In the genomic region with DNA sequence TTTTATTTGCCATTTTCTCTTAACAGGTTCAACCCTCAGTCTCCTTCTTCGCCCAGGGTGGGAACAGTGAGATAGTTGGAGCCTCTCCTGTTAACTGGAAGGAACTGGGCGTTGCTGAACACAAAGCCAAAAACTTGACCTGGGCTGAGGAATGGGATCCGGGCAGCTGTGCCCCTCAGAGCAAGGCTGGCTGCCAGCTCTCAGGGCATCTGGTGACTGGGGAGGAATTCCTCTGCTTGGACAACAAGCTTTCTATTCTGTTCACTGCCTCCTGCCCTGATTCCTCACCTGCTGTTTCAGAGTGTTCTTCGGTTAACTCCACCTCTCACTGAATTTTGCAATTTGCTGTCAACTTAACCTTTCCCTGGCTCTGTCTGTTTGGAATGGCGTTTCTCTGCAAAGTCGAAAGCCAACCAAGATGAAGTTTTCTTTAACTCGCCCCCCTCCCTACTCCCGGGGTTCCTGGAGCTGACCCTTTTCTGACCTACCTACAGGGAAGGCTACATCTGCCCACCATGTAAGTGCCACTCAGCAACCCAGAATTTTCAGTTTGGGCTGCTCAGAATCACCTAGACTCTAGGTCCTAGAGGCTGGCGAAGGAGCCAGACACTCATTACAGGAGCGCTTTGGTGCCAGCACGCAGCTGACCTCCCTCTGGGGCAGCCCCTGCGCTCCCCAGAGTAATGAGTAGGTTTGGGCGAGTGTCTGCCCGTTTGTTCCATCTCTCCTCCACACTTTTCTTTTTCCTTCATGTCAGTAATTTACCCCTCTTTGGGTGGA, we compare ENCODE assay signal across 13 mouse cellular contexts. TPM values are rescaled to one million over a fixed set of nuclear protein-coding genes. Genes with fewer than 3 reads are reported as not detected.
DNase-seq lines count a peak whose midpoint lies in the region; ATAC-seq and TF ChIP-seq lines count a peak whose summit lies in the region.
"Had no signal": no experiment of that assay in that cellular context is flagged by ENCODE, and none has a peak within 500 bp of the region (broad histone marks: within the 10 kb centered on the region; RNA-seq: fewer than 3 reads in every experiment).

No protein-coding gene starts in this region.

- H3K9ac ChIP-seq in heart, embryonic 14.5 days (ENCODE audit: low read length), result no peak overlapping the region
- no peak overlapping the region for H3K9ac ChIP-seq in embryonic facial prominence, embryonic 13.5 days
- no peak overlapping the region for H3K9ac ChIP-seq in midbrain, postnatal 0 days (replicated peaks; ENCODE audit: low read length, poor library complexity, severe bottlenecking)

- no peak for DNase-seq in heart, postnatal 14 days
- DNase-seq in kidney, postnatal 25 days, result peak; percentile 32 to 70
- no peak for DNase-seq in midbrain, postnatal 0 days (ENCODE audit: low spot score)
- DNase-seq in spleen, postnatal 4 days (ENCODE audit: low spot score in 2 of 2), result no peak
- no peak for DNase-seq in ovary, postnatal 10 days (ENCODE audit: low spot score)
- DNase-seq: layer of hippocampus, adult 9-11 months; thymus, postnatal 25 days had no signal

- TF ChIP-seq CTCF in midbrain, postnatal 0 days (IDR thresholded peaks at IDR 0.05), result no peak

- no peaks in the 10 kb centered on the region for H3K36me3 ChIP-seq in heart, embryonic 14.5 days (ENCODE audit: control insufficient read depth, insufficient read depth, low read length)
- no peaks in the 10 kb centered on the region for H3K36me3 ChIP-seq in embryonic facial prominence, embryonic 13.5 days
- H3K36me3 ChIP-seq in midbrain, postnatal 0 days (ENCODE audit: insufficient read depth, low read length), result no peaks in the 10 kb centered on the region

- peak overlapping the region; percentile 27; the same call in 1 of the 2 replicates for H3K4me2 ChIP-seq in heart, embryonic 14.5 days (ENCODE audit: low read length)
- H3K4me2 ChIP-seq in embryonic facial prominence, embryonic 13.5 days, result peak overlapping the region; percentile 32
- peak overlapping the region; percentile 22 for H3K4me2 ChIP-seq in midbrain, postnatal 0 days (ENCODE audit: low read depth, low read length, poor library complexity, severe bottlenecking)

- intact Hi-C loops in heart, postnatal 14 days (cut with DNase I), result no loop called here

- no peak overlapping the region for H3K27ac ChIP-seq in heart, embryonic 14.5 days (replicated peaks in 1 of 2; ENCODE audit: control insufficient read depth in 1 of 2, insufficient read depth in 1 of 2, low read depth in 2 of 2, low read length in 2 of 2)
- no peak overlapping the region for H3K27ac ChIP-seq in embryonic facial prominence, embryonic 13.5 days
- H3K27ac ChIP-seq in midbrain, postnatal 0 days (ENCODE audit: low read depth, low read length), result no peak overlapping the region

- peaks cover 73% of the 10 kb centered on the region for H3K27me3 ChIP-seq in heart, embryonic 14.5 days (ENCODE audit: control insufficient read depth, insufficient read depth, low read length)
- peaks cover 64% of the 10 kb centered on the region for H3K27me3 ChIP-seq in embryonic facial prominence, embryonic 13.5 days
- peaks cover 58% of the 10 kb centered on the region for H3K27me3 ChIP-seq in midbrain, postnatal 0 days (ENCODE audit: insufficient read depth, low read length)

- H3K4me1 ChIP-seq in heart, embryonic 14.5 days (ENCODE audit: control insufficient read depth in 2 of 2, insufficient read depth in 2 of 2, low read length in 2 of 2), result peaks cover 9 to 11% of the 10 kb centered on the region in 2 experiments
- peaks cover 18% of the 10 kb centered on the region for H3K4me1 ChIP-seq in embryonic facial prominence, embryonic 13.5 days
- no peaks in the 10 kb centered on the region for H3K4me1 ChIP-seq in midbrain, postnatal 0 days (ENCODE audit: insufficient read depth, low read length)

- 15% methylated on average over 14 of the region's 14 CpGs for whole genome bisulfite sequencing in heart, embryonic 14.5 days
- WGBS in embryonic facial prominence, embryonic 13.5 days, result 17% methylated on average over 14 of the region's 14 CpGs
- WGBS in midbrain, postnatal 0 days, result 19% methylated on average over 14 of the region's 14 CpGs

- ATAC-seq in heart, embryonic 14.5 days (ENCODE audit: insufficient number of reproducible peaks, insufficient read depth, low FRiP score, low read depth), result no peak
- ATAC-seq in embryonic facial prominence, embryonic 13.5 days (ENCODE audit: insufficient number of reproducible peaks, insufficient read depth, low FRiP score, low TSS enrichment, low read depth), result no peak
- no peak for ATAC-seq in midbrain, postnatal 0 days (ENCODE audit: low FRiP score)
- no peak for ATAC-seq in CD4-positive, CD25-positive, alpha-beta regulatory T cell, adult 4 months

- no peaks in the 10 kb centered on the region for H3K9me3 ChIP-seq in heart, embryonic 14.5 days (ENCODE audit: control insufficient read depth, low read length)
- no peaks in the 10 kb centered on the region for H3K9me3 ChIP-seq in embryonic facial prominence, embryonic 13.5 days
- no peaks in the 10 kb centered on the region for H3K9me3 ChIP-seq in midbrain, postnatal 0 days (ENCODE audit: low read length)

- H3K4me3 ChIP-seq in heart, embryonic 14.5 days (ENCODE audit: control insufficient read depth in 1 of 2, insufficient read depth in 1 of 2, low read depth in 1 of 2, low read length in 2 of 2), result no peak overlapping the region
- no peak overlapping the region for H3K4me3 ChIP-seq in embryonic facial prominence, embryonic 13.5 days
- H3K4me3 ChIP-seq in midbrain, postnatal 0 days (ENCODE audit: low read depth, low read length), result no peak overlapping the region

RNA-seq across cellular contexts. Expression of gene Mpzl2, which starts 0.7 kb away (rescaled TPM):
- 0.59 and 1.1 TPM in 2 replicates for polyA plus RNA-seq in heart, embryonic 14.5 days (2014; fragmentation: Nextera tagmentation; extraction: Ambion mirVana)
- total RNA-seq in heart, postnatal 14 days (2021), result 1 to 10 TPM in 1 of 2 experiments, under 1 TPM in 1; 1.00 to 1.1 TPM
- polyA plus RNA-seq in embryonic facial prominence, embryonic 13.5 days (2015; fragmentation: Nextera tagmentation; extraction: Ambion mirVana), result 18.8 and 20.5 TPM in 2 replicates
- 3.1 and 5.6 TPM in 2 replicates for total RNA-seq in midbrain, postnatal 0 days (2014; rRNA removed)
- 4.0 and 4.4 TPM in 2 replicates for polyA plus RNA-seq in midbrain, postnatal 0 days (2015; fragmentation: Nextera tagmentation; extraction: Ambion mirVana)
- polyA plus RNA-seq in CD4-positive, CD25-positive, alpha-beta regulatory T cell, adult 4 months (2017; shearing (Covaris generic)), result under 1 TPM; 0.16 to 0.24 TPM

RNA-seq across cellular contexts. Expression of gene Mpzl3, which starts 14.7 kb away (rescaled TPM):
- 1.1 and 1.5 TPM in 2 replicates for polyA plus RNA-seq in heart, embryonic 14.5 days (2014; fragmentation: Nextera tagmentation; extraction: Ambion mirVana)
- total RNA-seq in heart, postnatal 14 days (2021), result 1 to 10 TPM; 1.2 to 1.3 TPM
- 1.8 and 2.3 TPM in 2 replicates for polyA plus RNA-seq in embryonic facial prominence, embryonic 13.5 days (2015; fragmentation: Nextera tagmentation; extraction: Ambion mirVana)
- 2.5 TPM in 2 replicates for total RNA-seq in midbrain, postnatal 0 days (2014; rRNA removed)
- polyA plus RNA-seq in midbrain, postnatal 0 days (2015; fragmentation: Nextera tagmentation; extraction: Ambion mirVana), result 1.1 and 1.3 TPM in 2 replicates
- 10 to 100 TPM in 1 of 2 experiments, 1 to 10 TPM in 1; 7.5 to 10.8 TPM for polyA plus RNA-seq in CD4-positive, CD25-positive, alpha-beta regulatory T cell, adult 4 months (2017; shearing (Covaris generic))

RNA-seq across cellular contexts. Expression of gene Cd3e, which starts 30.8 kb away (rescaled TPM):
- not detected in 2 replicates for polyA plus RNA-seq in heart, embryonic 14.5 days (2014; fragmentation: Nextera tagmentation; extraction: Ambion mirVana)
- total RNA-seq in heart, postnatal 14 days (2021), result 10 to 100 TPM in 1 of 2 experiments, 1 to 10 TPM in 1; 1.7 to 14.9 TPM
- not detected in 2 replicates for polyA plus RNA-seq in embryonic facial prominence, embryonic 13.5 days (2015; fragmentation: Nextera tagmentation; extraction: Ambion mirVana)
- total RNA-seq in midbrain, postnatal 0 days (2014; rRNA removed), result not detected in 2 replicates
- 0.11 and 0.15 TPM in 2 replicates for polyA plus RNA-seq in midbrain, postnatal 0 days (2015; fragmentation: Nextera tagmentation; extraction: Ambion mirVana)
- 1,000 to 10,000 TPM; 1,413 to 1,834 TPM for polyA plus RNA-seq in CD4-positive, CD25-positive, alpha-beta regulatory T cell, adult 4 months (2017; shearing (Covaris generic))
- polyA plus RNA-seq: brain, embryonic 14.5 days; neural tube, embryonic 11.5 days had no signal

RNA-seq across cellular contexts. Expression of gene Jaml, which starts 38.7 kb away (rescaled TPM):
- polyA plus RNA-seq in heart, embryonic 14.5 days (2014; fragmentation: Nextera tagmentation; extraction: Ambion mirVana), result 0.18 and 0.28 TPM in 2 replicates
- total RNA-seq in heart, postnatal 14 days (2021), result under 1 TPM; 0.19 to 0.59 TPM
- polyA plus RNA-seq in embryonic facial prominence, embryonic 13.5 days (2015; fragmentation: Nextera tagmentation; extraction: Ambion mirVana), result not detected in 2 replicates
- 0.09 TPM in 1 of 2 replicates, not detected in the other for total RNA-seq in midbrain, postnatal 0 days (2014; rRNA removed)
- polyA plus RNA-seq in midbrain, postnatal 0 days (2015; fragmentation: Nextera tagmentation; extraction: Ambion mirVana), result 0.23 and 0.44 TPM in 2 replicates
- polyA plus RNA-seq in CD4-positive, CD25-positive, alpha-beta regulatory T cell, adult 4 months (2017; shearing (Covaris generic)), result 1 to 10 TPM; 3.8 to 5.3 TPM

RNA-seq across cellular contexts. Expression of gene Cd3d, which starts 58.7 kb away (rescaled TPM):
- polyA plus RNA-seq in heart, embryonic 14.5 days (2014; fragmentation: Nextera tagmentation; extraction: Ambion mirVana), result not detected in 2 replicates
- 1 to 10 TPM; 4.5 to 9.4 TPM for total RNA-seq in heart, postnatal 14 days (2021)
- not detected in 2 replicates for polyA plus RNA-seq in embryonic facial prominence, embryonic 13.5 days (2015; fragmentation: Nextera tagmentation; extraction: Ambion mirVana)
- total RNA-seq in midbrain, postnatal 0 days (2014; rRNA removed), result not detected in 2 replicates
- polyA plus RNA-seq in midbrain, postnatal 0 days (2015; fragmentation: Nextera tagmentation; extraction: Ambion mirVana), result not detected in 2 replicates
- 100 to 1,000 TPM; 544 to 973 TPM for polyA plus RNA-seq in CD4-positive, CD25-positive, alpha-beta regulatory T cell, adult 4 months (2017; shearing (Covaris generic))
- total RNA-seq: ES-E14 had no signal
- polyA plus RNA-seq: brain, embryonic 14.5 days; neural tube, embryonic 11.5 days had no signal

Comparison
In these comparisons a context has a peak if more than half of its experiments do, and no peak if none do; other contexts are left out.
1. DNase-seq: peak in kidney, postnatal 25 days (2 of 2); none in heart, postnatal 14 days (0 of 2), midbrain, postnatal 0 days (single experiment), spleen, postnatal 4 days (0 of 2) and ovary, postnatal 10 days (single experiment).
2. RNA of gene Cd3e, which starts 30.8 kb away (polyA plus RNA-seq): 1,413 to 1,834 TPM in CD4-positive, CD25-positive, alpha-beta regulatory T cell, adult 4 months; 0.11 to 0.15 TPM in midbrain, postnatal 0 days, not detected in embryonic facial prominence, embryonic 13.5 days and not detected in heart, embryonic 14.5 days; every median in the first group is over 1,000 times any median in the second.
3. Peak in every context shown above with its lines, with median percentiles within 50 percentile points of each other: H3K4me2 ChIP-seq.